Mouse (Mus musculus): ENCODE measurements around the gene Snd1. TPM values are rescaled to one million over a fixed set of nuclear protein-coding genes. Genes with fewer than 3 reads are reported as not detected.

Gene Snd1
- polyA plus RNA-seq, 1 experiment from 2014 or later: 120 TPM

DNA sequence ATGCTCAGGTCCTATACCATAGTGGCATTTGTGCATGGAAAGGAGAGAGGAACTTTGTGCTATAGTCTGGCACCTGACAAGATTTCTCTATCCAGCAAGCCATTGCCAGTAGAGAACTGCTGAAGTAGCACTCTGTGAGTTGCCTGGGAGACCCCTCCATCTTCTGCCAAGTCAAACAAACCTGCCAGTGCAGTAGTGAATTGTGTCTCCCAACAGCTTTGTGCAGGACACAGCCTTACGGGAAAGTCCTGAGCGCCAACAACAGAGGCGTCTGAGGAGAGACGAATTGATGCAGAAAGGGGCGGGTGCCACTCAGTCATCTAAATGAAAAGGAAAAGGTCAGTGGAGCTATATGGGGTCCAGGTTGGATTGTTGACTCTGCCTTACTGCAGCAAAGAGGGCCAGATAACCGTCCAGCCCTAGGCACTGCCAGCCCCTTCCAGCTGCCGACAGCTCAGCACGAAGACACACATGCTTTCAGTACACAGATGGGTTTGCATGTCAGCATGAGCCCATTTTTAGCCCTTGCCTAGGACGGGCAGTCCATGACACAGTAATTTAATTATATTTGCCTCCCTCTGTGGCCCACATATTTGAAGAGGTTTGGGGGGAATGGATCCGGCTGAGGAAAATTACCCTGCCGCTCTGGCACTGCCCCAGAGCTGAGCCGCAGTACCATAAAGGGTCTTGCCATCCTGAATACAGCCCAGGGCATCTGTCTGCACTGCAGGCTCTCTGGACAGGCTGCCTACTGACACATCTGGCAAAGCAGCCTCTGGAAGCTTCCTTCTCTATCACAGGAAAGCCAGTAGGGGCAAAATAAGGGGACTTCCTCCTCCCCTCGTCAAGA lies 344.8 kb downstream of the Snd1 start:
- H3K9me3 ChIP-seq (ENCODE audit: control insufficient read depth, low read length): no peaks in the 10 kb centered on the region
- no peak for DNase-seq (ENCODE audit: low spot score)
- H3K27me3 ChIP-seq (ENCODE audit: control insufficient read depth, insufficient read depth, low read length): no peaks in the 10 kb centered on the region
- no peaks in the 10 kb centered on the region for H3K4me1 ChIP-seq (ENCODE audit: control insufficient read depth, insufficient read depth, low read length)
- 87% methylated on average over 13 of the region's 13 CpGs for WGBS
- no peaks in the 10 kb centered on the region for H3K36me3 ChIP-seq (ENCODE audit: control insufficient read depth, insufficient read depth, low read length)
- H3K9ac ChIP-seq (ENCODE audit: low read length): no peak overlapping the region
- H3K27ac ChIP-seq (replicated peaks; ENCODE audit: low read depth, low read length): no peak overlapping the region
- no peak overlapping the region for H3K4me3 ChIP-seq (ENCODE audit: low read depth, low read length)
- no peak for ATAC-seq (ENCODE audit: insufficient number of reproducible peaks, low FRiP score, low TSS enrichment, low read depth)
- H3K4me2 ChIP-seq (ENCODE audit: low read depth, severe bottlenecking): no peak overlapping the region

DNA sequence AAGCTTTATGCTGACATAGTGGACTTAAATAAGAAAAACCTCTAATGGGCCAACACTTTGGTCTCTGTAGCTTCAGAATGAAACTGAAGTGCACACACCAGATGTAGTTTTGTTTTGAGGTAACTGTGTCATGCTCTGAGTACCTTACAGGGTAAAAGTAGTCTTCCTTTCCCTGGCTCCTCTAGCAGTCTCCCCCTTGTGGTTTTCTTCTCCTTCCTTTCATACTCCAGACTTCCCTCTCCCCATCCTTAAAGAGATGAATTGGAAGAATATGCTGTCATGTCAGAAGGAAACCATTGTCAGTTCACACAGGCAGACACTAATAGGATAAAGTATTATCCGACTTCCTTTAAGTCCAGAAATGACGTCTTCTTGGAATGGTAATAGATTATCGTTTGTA lies 347.4 kb downstream of the Snd1 start:
- 88% methylated on average over 3 of the region's 3 CpGs for WGBS
- no peak overlapping the region for H3K9ac ChIP-seq (ENCODE audit: low read length)
- H3K36me3 ChIP-seq (ENCODE audit: control insufficient read depth, insufficient read depth, low read length): no peaks in the 10 kb centered on the region
- DNase-seq (ENCODE audit: low spot score): no peak
- no peak overlapping the region for H3K4me2 ChIP-seq (ENCODE audit: low read depth, severe bottlenecking)
- H3K27me3 ChIP-seq (ENCODE audit: control insufficient read depth, insufficient read depth, low read length): no peaks in the 10 kb centered on the region
- no peak overlapping the region for H3K27ac ChIP-seq (replicated peaks; ENCODE audit: low read depth, low read length)
- H3K4me1 ChIP-seq (ENCODE audit: control insufficient read depth, insufficient read depth, low read length): no peaks in the 10 kb centered on the region
- H3K4me3 ChIP-seq (ENCODE audit: low read depth, low read length): no peak overlapping the region
- H3K9me3 ChIP-seq (ENCODE audit: control insufficient read depth, low read length): no peaks in the 10 kb centered on the region
- no peak for ATAC-seq (ENCODE audit: insufficient number of reproducible peaks, low FRiP score, low TSS enrichment, low read depth)

DNA sequence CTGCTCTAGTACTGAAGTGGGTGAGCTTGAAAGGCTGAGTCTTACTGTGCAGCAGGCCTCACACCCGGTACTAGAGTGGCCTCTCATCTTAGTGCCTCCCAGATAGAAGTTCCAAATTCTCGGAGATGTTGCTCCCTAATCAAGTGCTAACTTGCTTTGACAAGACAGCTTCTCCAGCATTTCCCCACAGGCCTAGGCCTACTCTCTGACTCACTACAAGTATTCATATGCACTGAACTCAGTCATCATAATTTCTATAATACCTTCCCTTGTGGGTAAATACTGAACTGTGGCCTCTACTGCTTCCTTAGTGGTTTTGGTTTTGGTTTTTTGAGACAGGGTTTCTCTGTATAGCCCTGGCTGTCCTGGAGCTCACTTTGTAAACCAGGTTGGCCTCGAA lies 348.4 kb downstream of the Snd1 start:
- H3K36me3 ChIP-seq (ENCODE audit: control insufficient read depth, insufficient read depth, low read length): no peaks in the 10 kb centered on the region

DNA sequence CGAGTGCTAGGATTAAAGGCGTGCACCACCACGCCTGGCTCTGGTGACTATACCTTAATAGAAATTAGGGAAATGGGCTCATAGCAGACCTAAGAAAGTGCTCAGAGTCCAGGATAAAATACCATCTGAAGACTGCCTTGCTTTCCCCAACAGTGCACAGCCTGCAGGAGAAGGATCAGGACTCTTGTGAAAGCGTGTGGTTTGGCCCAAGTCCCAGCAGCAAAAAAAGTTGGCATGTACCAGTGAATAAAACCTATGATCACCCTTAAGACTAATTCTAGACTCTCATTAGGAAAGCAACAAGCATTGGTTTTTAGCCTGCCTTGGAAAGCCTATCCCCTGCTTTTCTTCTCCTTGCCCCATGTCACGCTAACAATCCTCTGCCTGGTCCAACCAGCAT lies 348.9 kb downstream of the Snd1 start:
- ATAC-seq (ENCODE audit: insufficient number of reproducible peaks, low FRiP score, low TSS enrichment, low read depth) (no peak), DNase-seq (ENCODE audit: low spot score) (no peak)
- Histone ChIP-seq H3K27me3 (ENCODE audit: control insufficient read depth, insufficient read depth, low read length) (no peaks in the 10 kb centered on the region), H3K9ac (ENCODE audit: low read length) (no peak overlapping the region), H3K4me3 (ENCODE audit: low read depth, low read length) (no peak overlapping the region), H3K9me3 (ENCODE audit: control insufficient read depth, low read length) (no peaks in the 10 kb centered on the region), H3K27ac (replicated peaks; ENCODE audit: low read depth, low read length) (no peak overlapping the region), H3K4me2 (ENCODE audit: low read depth, severe bottlenecking) (no peak overlapping the region), H3K4me1 (ENCODE audit: control insufficient read depth, insufficient read depth, low read length) (no peaks in the 10 kb centered on the region), H3K36me3 (ENCODE audit: control insufficient read depth, insufficient read depth, low read length) (no peaks in the 10 kb centered on the region)
- WGBS: 97% methylated on average over 5 of the region's 5 CpGs

More for the DNA sequence above, 348.4 kb downstream of the Snd1 start:
- no peak overlapping the region for H3K27ac ChIP-seq (replicated peaks; ENCODE audit: low read depth, low read length)
- ATAC-seq (ENCODE audit: insufficient number of reproducible peaks, low FRiP score, low TSS enrichment, low read depth): no peak
- no peak for DNase-seq (ENCODE audit: low spot score)
- no peak overlapping the region for H3K4me3 ChIP-seq (ENCODE audit: low read depth, low read length)
- H3K9me3 ChIP-seq (ENCODE audit: control insufficient read depth, low read length): no peaks in the 10 kb centered on the region
- H3K4me1 ChIP-seq (ENCODE audit: control insufficient read depth, insufficient read depth, low read length): no peaks in the 10 kb centered on the region
- H3K27me3 ChIP-seq (ENCODE audit: control insufficient read depth, insufficient read depth, low read length): no peaks in the 10 kb centered on the region
- H3K9ac ChIP-seq (ENCODE audit: low read length): no peak overlapping the region
- WGBS: 85% methylated on average over 3 of the region's 3 CpGs
- no peak overlapping the region for H3K4me2 ChIP-seq (ENCODE audit: low read depth, severe bottlenecking)

DNA sequence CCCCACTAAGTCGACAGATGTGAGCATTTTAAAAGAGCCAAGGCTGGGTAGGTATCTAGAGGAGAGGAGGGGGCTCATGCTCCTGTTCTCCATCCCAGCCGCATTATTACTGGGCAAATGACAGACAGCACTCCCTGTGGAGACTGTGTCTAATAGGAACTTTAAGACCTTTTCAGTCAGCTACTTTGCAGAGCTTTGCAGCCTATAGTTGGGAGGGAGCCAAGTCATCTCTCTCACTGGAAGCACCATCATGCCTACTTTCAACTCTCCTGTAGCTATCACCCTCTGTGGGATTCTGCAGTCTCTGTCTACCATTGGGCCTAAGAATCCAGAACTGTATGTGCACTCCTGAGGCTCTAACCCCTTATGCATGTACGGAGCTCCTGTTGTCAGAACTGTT lies 351.0 kb downstream of the Snd1 start:
- no peaks in the 10 kb centered on the region for H3K9me3 ChIP-seq (ENCODE audit: control insufficient read depth, low read length)
- no peak overlapping the region for H3K9ac ChIP-seq (ENCODE audit: low read length)
- H3K4me2 ChIP-seq (ENCODE audit: low read depth, severe bottlenecking): no peak overlapping the region
- DNase-seq (ENCODE audit: low spot score): no peak
- H3K27ac ChIP-seq (replicated peaks; ENCODE audit: low read depth, low read length): no peak overlapping the region
- no peaks in the 10 kb centered on the region for H3K36me3 ChIP-seq (ENCODE audit: control insufficient read depth, insufficient read depth, low read length)
- H3K27me3 ChIP-seq (ENCODE audit: control insufficient read depth, insufficient read depth, low read length): peaks cover 8% of the 10 kb centered on the region
- no peak for ATAC-seq (ENCODE audit: insufficient number of reproducible peaks, low FRiP score, low TSS enrichment, low read depth)
- no peak overlapping the region for H3K4me3 ChIP-seq (ENCODE audit: low read depth, low read length)
- no peaks in the 10 kb centered on the region for H3K4me1 ChIP-seq (ENCODE audit: control insufficient read depth, insufficient read depth, low read length)
- 69% methylated on average over 3 of the region's 3 CpGs for WGBS

DNA sequence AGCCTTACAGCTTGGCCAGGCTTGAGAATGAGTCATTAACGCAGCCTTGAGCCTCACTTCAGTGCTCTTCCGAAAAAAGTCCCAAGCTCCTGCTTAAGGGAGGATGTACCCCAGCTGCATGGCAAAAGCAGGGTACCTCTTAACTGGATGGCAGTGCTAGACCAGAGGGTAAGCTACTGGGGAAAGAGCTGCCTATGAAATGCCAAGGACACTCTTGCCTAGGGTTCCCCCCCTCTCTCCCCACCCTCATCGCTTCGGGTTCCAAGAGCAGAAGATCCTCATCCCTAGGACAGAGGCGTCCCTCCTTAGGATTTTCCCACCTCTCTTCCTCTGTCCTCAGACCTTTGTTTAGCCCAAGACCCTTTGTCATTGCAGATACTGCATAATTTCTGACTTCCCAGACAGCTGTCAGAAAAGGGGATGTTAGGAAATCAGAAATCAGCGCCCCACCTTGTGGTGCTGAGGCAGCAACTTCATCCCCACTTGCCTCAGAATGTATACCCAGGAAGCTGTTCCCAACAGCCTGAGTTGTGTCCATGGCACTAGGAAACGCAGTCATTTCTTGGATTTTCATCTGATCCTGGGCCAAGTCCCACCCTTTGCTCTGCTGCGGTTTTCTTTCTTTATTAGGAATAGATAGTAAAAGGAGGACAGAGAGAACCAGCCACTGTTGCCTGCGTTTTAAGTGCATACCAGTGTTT lies 351.9 kb downstream of the Snd1 start:
- H3K27me3 ChIP-seq (ENCODE audit: control insufficient read depth, insufficient read depth, low read length): peaks cover 17% of the 10 kb centered on the region
- 0 out of 2 replicates have a peak, but pooled peaks cover 2% of the 10 kb centered on the region for H3K9me3 ChIP-seq (ENCODE audit: control insufficient read depth, low read length)
- no peaks in the 10 kb centered on the region for H3K36me3 ChIP-seq (ENCODE audit: control insufficient read depth, insufficient read depth, low read length)
- no peak overlapping the region for H3K9ac ChIP-seq (ENCODE audit: low read length)
- 0 out of 2 replicates have a peak, but pooled peaks cover under 1% of the 10 kb centered on the region for H3K4me1 ChIP-seq (ENCODE audit: control insufficient read depth, insufficient read depth, low read length)
- no peak overlapping the region for H3K27ac ChIP-seq (replicated peaks; ENCODE audit: low read depth, low read length)
- H3K4me3 ChIP-seq (ENCODE audit: low read depth, low read length): no peak overlapping the region
- H3K4me2 ChIP-seq (ENCODE audit: low read depth, severe bottlenecking): no peak overlapping the region
- ATAC-seq (ENCODE audit: insufficient number of reproducible peaks, low FRiP score, low TSS enrichment, low read depth) (no peak), DNase-seq (ENCODE audit: low spot score) (no peak)
- 75% methylated on average over 9 of the region's 9 CpGs for WGBS

DNA sequence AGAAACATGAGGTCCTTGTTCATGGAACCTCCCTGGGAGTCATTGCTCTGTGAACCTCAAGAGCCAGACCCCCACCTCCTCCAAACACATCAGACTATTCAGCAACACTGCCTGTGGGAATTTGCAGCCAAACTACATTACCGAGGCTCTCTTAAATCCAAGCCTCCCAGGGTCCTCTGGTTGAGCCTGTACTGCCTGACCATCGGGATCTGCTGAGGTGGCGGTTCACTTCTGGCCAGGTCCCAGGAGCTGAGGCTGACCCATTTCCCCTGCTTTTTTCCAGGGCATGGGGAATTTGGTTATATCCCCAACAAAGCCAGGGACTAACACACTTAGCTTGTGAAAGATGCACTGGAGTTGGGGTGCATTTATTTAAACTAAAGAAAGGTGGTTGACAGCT lies 352.6 kb downstream of the Snd1 start:
- 40% methylated on average over 3 of the region's 3 CpGs for WGBS
- no peak overlapping the region for H3K4me2 ChIP-seq (ENCODE audit: low read depth, severe bottlenecking)
- no peak for ATAC-seq (ENCODE audit: insufficient number of reproducible peaks, low FRiP score, low TSS enrichment, low read depth)
- H3K9ac ChIP-seq (ENCODE audit: low read length): no peak overlapping the region
- 0 out of 2 replicates have a peak, but pooled peaks cover 2% of the 10 kb centered on the region for H3K9me3 ChIP-seq (ENCODE audit: control insufficient read depth, low read length)
- H3K27me3 ChIP-seq (ENCODE audit: control insufficient read depth, insufficient read depth, low read length): peaks cover 17% of the 10 kb centered on the region
- DNase-seq (ENCODE audit: low spot score): no peak
- H3K4me1 ChIP-seq (ENCODE audit: control insufficient read depth, insufficient read depth, low read length): 0 out of 2 replicates have a peak, but pooled peaks cover 2% of the 10 kb centered on the region
- no peaks in the 10 kb centered on the region for H3K36me3 ChIP-seq (ENCODE audit: control insufficient read depth, insufficient read depth, low read length)
- H3K4me3 ChIP-seq (ENCODE audit: low read depth, low read length): no peak overlapping the region
- H3K27ac ChIP-seq (replicated peaks; ENCODE audit: low read depth, low read length): no peak overlapping the region

DNA sequence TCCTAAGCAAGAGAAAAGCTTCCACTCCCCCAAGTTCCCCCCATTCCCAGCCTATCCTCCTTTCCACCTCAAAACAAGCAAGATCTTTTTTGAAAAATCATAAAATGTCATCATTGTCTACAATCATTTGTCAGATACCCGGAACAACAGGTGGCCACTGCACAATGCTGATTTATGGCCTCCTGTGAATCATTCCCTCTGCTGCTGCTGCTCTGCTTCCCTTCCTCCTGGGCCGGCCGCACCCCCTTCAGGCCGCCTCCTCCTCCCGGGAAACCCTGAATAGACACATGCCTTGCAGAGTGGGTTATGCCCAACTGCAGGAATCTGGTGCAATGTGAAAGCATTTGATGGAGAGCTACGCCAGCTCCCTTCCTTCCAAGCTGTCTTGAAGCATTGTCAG lies 353.7 kb downstream of the Snd1 start:
- Histone ChIP-seq H3K4me1 (ENCODE audit: control insufficient read depth, insufficient read depth, low read length) (0 out of 2 replicates have a peak, but pooled peaks cover 5% of the 10 kb centered on the region), H3K9me3 (ENCODE audit: control insufficient read depth, low read length) (0 out of 2 replicates have a peak, but pooled peaks cover 2% of the 10 kb centered on the region), H3K27ac (replicated peaks; ENCODE audit: low read depth, low read length) (no peak overlapping the region), H3K4me3 (ENCODE audit: low read depth, low read length) (no peak overlapping the region), H3K9ac (ENCODE audit: low read length) (no peak overlapping the region), H3K27me3 (ENCODE audit: control insufficient read depth, insufficient read depth, low read length) (peaks cover 18% of the 10 kb centered on the region), H3K36me3 (ENCODE audit: control insufficient read depth, insufficient read depth, low read length) (no peaks in the 10 kb centered on the region), H3K4me2 (ENCODE audit: low read depth, severe bottlenecking) (no peak overlapping the region)
- WGBS: 45% methylated on average over 6 of the region's 6 CpGs
- DNase-seq (ENCODE audit: low spot score) (no peak), ATAC-seq (ENCODE audit: insufficient number of reproducible peaks, low FRiP score, low TSS enrichment, low read depth) (no peak)
